Mouse (Mus musculus) stomach, postnatal 0 days (tissue): ENCODE results near the gene Slc22a23. TPM values are rescaled to one million over a fixed set of nuclear protein-coding genes. Genes with fewer than 3 reads are reported as not detected.

Experiments
- ATAC-seq: fragments of 200-750 bp; cut with Nextera tagmentation; 2 replicates; pipeline ENCODE4 v1.8.0; 2017; ENCODE audit not compliant: low FRiP score, low TSS enrichment
- DNase-seq: peaks from one replicate; pipeline ENCODE4 v3.0.0-alpha.2; 2016; ENCODE audit warnings: low spot score
- H3K27ac ChIP-seq: fragments of 300-500 bp; sonication (generic); replicated peaks from 2 replicates; pipeline ENCODE4 v1.5.1; 2014; ENCODE audit warnings: mild to moderate bottlenecking, control low read depth
- H3K27me3 ChIP-seq: fragments of 300-500 bp; sonication (generic); 2 replicates; pipeline ENCODE4 v1.6.1; 2014; ENCODE audit warnings: low read length; ENCODE audit not compliant: control insufficient read depth, insufficient read depth
- H3K36me3 ChIP-seq: fragments of 300-500 bp; sonication (generic); 2 replicates; pipeline ENCODE4 v1.6.1; 2014; ENCODE audit warnings: low read length, mixed read lengths; ENCODE audit not compliant: control insufficient read depth, insufficient read depth
- H3K4me1 ChIP-seq: fragments of 300-500 bp; sonication (generic); replicated peaks from 2 replicates; pipeline ENCODE4 v1.6.1; 2014; ENCODE audit warnings: antibody characterized with exemption; ENCODE audit not compliant: control insufficient read depth, insufficient read depth
- H3K4me2 ChIP-seq: fragments of 300-500 bp; sonication (generic); replicated peaks from 2 replicates; pipeline ENCODE4 v1.6.1; 2014; ENCODE audit warnings: low read depth, mild to moderate bottlenecking, control low read depth, moderate library complexity
- H3K4me3 ChIP-seq: fragments of 300-500 bp; sonication (generic); 2 replicates; pipeline ENCODE4 v1.5.1; 2014; ENCODE audit warnings: low read depth, low read length, control low read depth
- H3K9ac ChIP-seq: fragments of 300-500 bp; sonication (generic); 2 replicates; pipeline ENCODE4 v1.6.1; 2014; ENCODE audit warnings: mild to moderate bottlenecking, low read length, control low read depth, mixed read lengths
- H3K9me3 ChIP-seq: fragments of 300-500 bp; sonication (generic); 2 replicates; pipeline ENCODE4 v1.6.1; 2016; ENCODE audit warnings: low read length; ENCODE audit not compliant: control insufficient read depth
- CTCF ChIP-seq: IDR thresholded peaks from 2 replicates; pipeline ENCODE4 v1.5.1; 2016; ENCODE audit warnings: antibody characterized with exemption, low read depth, mild to moderate bottlenecking, moderate library complexity
- EP300 ChIP-seq: optimal IDR thresholded peaks from 2 replicates; pipeline ENCODE3; 2016; ENCODE audit warnings: antibody characterized with exemption
- WGBS: fragments of 180-500 bp; shearing (Covaris S2); extraction: QIAGEN DNeasy Blood & Tissue Kit; methylation state at CpG from one replicate; pipeline ENCODE4 v1.1.7; 2014; 5-methylcytosine and 5-hydroxymethylcytosine counted together
- polyA plus RNA-seq: library from polyadenylated mRNA; unstranded; fragments of >200 nt; fragmentation: Nextera tagmentation; extraction: Ambion mirVana; gene quantifications from 2 replicates; pipeline ENCODE4 v1.2.1, GENCODE M21; 2015

Slc22a23 gene
- polyA plus RNA-seq, 1 experiment from 2014 or later, result 6.9 TPM

GRCm38 (mm10) chr13:34143389-34143788, 201.6 kb downstream of the Slc22a23 start:
- H3K27me3 ChIP-seq, result no peaks in the 10 kb centered on the region
- no peak for DNase-seq
- no peaks in the 10 kb centered on the region for H3K4me1 ChIP-seq
- H3K27ac ChIP-seq, result no peak overlapping the region
- no peaks in the 10 kb centered on the region for H3K36me3 ChIP-seq
- ATAC-seq, result no peak
- 49% methylated on average over 5 of the region's 5 CpGs for WGBS
- H3K4me3 ChIP-seq, result no peak overlapping the region
- no peaks in the 10 kb centered on the region for H3K9me3 ChIP-seq
- TF ChIP-seq CTCF (no peak), EP300 (no peak)
- H3K9ac ChIP-seq, result no peak overlapping the region
- no peak overlapping the region for H3K4me2 ChIP-seq

- Histone ChIP-seq H3K36me3 (no peaks in the 10 kb centered on the region), H3K27ac (no peak overlapping the region), H3K27me3 (no peaks in the 10 kb centered on the region), H3K9me3 (no peaks in the 10 kb centered on the region), H3K4me2 (no peak overlapping the region), H3K9ac (no peak overlapping the region), H3K4me1 (no peaks in the 10 kb centered on the region), H3K4me3 (no peak overlapping the region)
- peak; percentile 60; the same call in 1 of the 2 replicates for ATAC-seq
- no peak for TF ChIP-seq EP300
- no peak for TF ChIP-seq CTCF
- no peak for DNase-seq
- 37% methylated on average over 7 of the region's 7 CpGs for WGBS
Observed at GRCm38 (mm10) chr13:34136605-34137004, 208.4 kb downstream of the Slc22a23 start.

DNA sequence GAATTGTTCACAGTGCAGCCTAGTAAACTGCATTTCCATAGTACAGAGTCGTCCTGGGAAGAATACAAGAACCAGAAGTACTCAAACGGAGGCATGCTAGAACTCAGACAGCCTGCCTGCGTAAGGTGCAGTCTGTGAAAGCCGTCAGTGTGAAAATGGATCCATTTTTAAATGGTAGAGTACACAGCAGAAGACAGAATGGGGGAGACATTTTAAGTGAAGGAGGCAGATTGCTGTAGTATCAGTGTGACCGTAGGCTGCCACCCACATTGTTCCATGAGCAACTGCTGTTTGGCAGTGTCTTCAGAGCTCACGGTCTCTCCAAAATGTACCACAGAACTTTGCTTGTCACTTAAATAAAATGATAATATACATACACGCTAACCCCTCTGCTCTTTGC, 210.7 kb downstream of the Slc22a23 start:
- Histone ChIP-seq H3K4me3 (no peak overlapping the region), H3K9ac (no peak overlapping the region), H3K4me2 (no peak overlapping the region), H3K27ac (no peak overlapping the region), H3K4me1 (peaks cover 4% of the 10 kb centered on the region; the same call in 1 of the 2 replicates), H3K36me3 (no peaks in the 10 kb centered on the region), H3K9me3 (no peaks in the 10 kb centered on the region), H3K27me3 (no peaks in the 10 kb centered on the region)
- no peak for ATAC-seq
- WGBS, result 82% methylated on average over 7 of the region's 7 CpGs
- no peak for DNase-seq
- TF ChIP-seq EP300 (no peak), CTCF (no peak)

- Histone ChIP-seq H3K4me1 (peaks cover 4% of the 10 kb centered on the region; the same call in 1 of the 2 replicates), H3K36me3 (no peaks in the 10 kb centered on the region), H3K4me2 (no peak overlapping the region), H3K27me3 (no peaks in the 10 kb centered on the region), H3K27ac (no peak overlapping the region), H3K9ac (no peak overlapping the region), H3K9me3 (no peaks in the 10 kb centered on the region), H3K4me3 (no peak overlapping the region)
- TF ChIP-seq EP300 (no peak), CTCF (no peak)
- DNase-seq, result no peak
- ATAC-seq, result no peak
- WGBS, result 38% methylated on average over 15 of the region's 15 CpGs
Observed at GRCm38 (mm10) chr13:34133326-34134071, 211.5 kb downstream of the Slc22a23 start.

GRCm38 (mm10) chr13:34132875-34133274, 212.1 kb downstream of the Slc22a23 start:
- peaks cover 4% of the 10 kb centered on the region; the same call in 1 of the 2 replicates for H3K4me1 ChIP-seq
- H3K9me3 ChIP-seq, result no peaks in the 10 kb centered on the region
- no peaks in the 10 kb centered on the region for H3K36me3 ChIP-seq
- TF ChIP-seq EP300 (no peak), CTCF (no peak)
- 54% methylated on average over 6 of the region's 6 CpGs for WGBS
- no peak for DNase-seq
- H3K27ac ChIP-seq, result no peak overlapping the region
- no peaks in the 10 kb centered on the region for H3K27me3 ChIP-seq
- H3K4me3 ChIP-seq, result no peak overlapping the region
- no peak overlapping the region for H3K9ac ChIP-seq
- ATAC-seq, result no peak
- H3K4me2 ChIP-seq, result no peak overlapping the region

GRCm38 (mm10) chr13:34132299-34132698, 212.7 kb downstream of the Slc22a23 start:
- DNase-seq, result no peak
- H3K9me3 ChIP-seq, result no peaks in the 10 kb centered on the region
- no peaks in the 10 kb centered on the region for H3K36me3 ChIP-seq
- no peak overlapping the region for H3K4me3 ChIP-seq
- WGBS, result 30% methylated on average over 15 of the region's 15 CpGs
- TF ChIP-seq CTCF (no peak), EP300 (no peak)
- no peaks in the 10 kb centered on the region for H3K27me3 ChIP-seq
- peaks cover 4% of the 10 kb centered on the region; the same call in 1 of the 2 replicates for H3K4me1 ChIP-seq
- H3K9ac ChIP-seq, result no peak overlapping the region
- no peak overlapping the region for H3K27ac ChIP-seq
- H3K4me2 ChIP-seq, result no peak overlapping the region
- no peak for ATAC-seq
